Mouse (Mus musculus) effector memory CD4-positive, alpha-beta T cell, adult 7 months (primary cell): ENCODE measurements around the gene Rab9b. TPM values are rescaled to one million over a fixed set of nuclear protein-coding genes. Genes with fewer than 3 reads are reported as not detected.

Experiments used
- polyA plus RNA-seq: library from polyadenylated mRNA; unstranded; fragments of 100-300 nt; shearing (Covaris generic); gene quantifications from one replicate; pipeline ENCODE4 v1.2.1, GENCODE M21; 2017

The Rab9b gene
- polyA plus RNA-seq: not detected

GRCm38 (mm10) chrX:136868061-136869040 is at the start of gene Rab9b:
Gene Rab9b, minus strand, starts transcription at chrX:136868755.

DNA sequence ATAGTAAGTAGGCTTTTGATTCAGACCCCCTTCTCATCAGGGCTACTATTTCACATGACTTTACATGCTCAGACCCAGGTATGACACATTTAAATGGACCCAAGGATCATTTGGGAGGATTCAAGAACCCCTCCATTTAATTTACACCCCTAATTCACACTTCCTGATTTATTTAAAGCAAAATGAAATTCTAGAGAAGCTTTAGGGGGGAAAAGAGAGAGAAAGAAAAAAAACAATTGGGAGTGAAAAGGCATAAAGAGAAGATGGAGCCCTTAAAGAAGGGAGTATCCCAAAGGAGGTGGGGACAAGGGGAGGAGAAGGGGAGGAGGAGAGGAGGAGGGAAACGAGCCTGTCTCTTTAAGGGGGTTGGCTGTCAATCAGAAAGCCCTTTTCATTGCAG is 46.2 kb downstream of the Rab9b start, which contains the start of gene Plp1:
Gene Plp1 (plus strand): TSS at position 301 of the 400 bp plus-strand sequence.

Other genes with a start within 250 kb of the Rab9b start
- 0.27 TPM for gene Tceal1, start 160.8 kb downstream of the Rab9b start, polyA plus RNA-seq
- 161 TPM for gene Morf4l2, start 125.1 kb downstream of the Rab9b start, polyA plus RNA-seq
- gene Glra4, start 88.6 kb downstream of the Rab9b start, polyA plus RNA-seq: not detected
- gene Plp1, start 46.1 kb downstream of the Rab9b start, polyA plus RNA-seq: 1.2 TPM
- not detected for gene H2bfm, start 58.6 kb upstream of the Rab9b start, polyA plus RNA-seq
- 34.3 TPM for gene Tmsb15b2, start 106.7 kb upstream of the Rab9b start, polyA plus RNA-seq
- not detected for gene Tmsb15l, start 108.1 kb upstream of the Rab9b start, polyA plus RNA-seq
- 9.2 TPM for gene Tmsb15b1, start 108.1 kb upstream of the Rab9b start, polyA plus RNA-seq
- 14.0 TPM for gene Zcchc18, start 124.4 kb upstream of the Rab9b start, polyA plus RNA-seq
- 11.7 TPM for gene Slc25a53, start 169.5 kb upstream of the Rab9b start, polyA plus RNA-seq
- 4.3 TPM for gene Fam199x, start 180.8 kb upstream of the Rab9b start, polyA plus RNA-seq